Mouse (Mus musculus): ENCODE measurements at regions not wholly inside any gene's neighbourhood (a gene's known extent, or its start where the extent isn't known, plus 50 kb on each side); places are given as distances from the start of the nearest gene placed in this dataset.
A peak's percentile ranks its signal among the peaks of the same experiment; 100 is the strongest.

- no peak overlapping the region for H3K4me3 ChIP-seq (ENCODE audit: low read depth, low read length)
- WGBS, result 69% methylated on average over 1 of the region's 1 CpGs
- ATAC-seq (ENCODE audit: low FRiP score, low TSS enrichment) (no peak), DNase-seq (ENCODE audit: low spot score) (no peak)
- no peak for TF ChIP-seq EP300 (optimal IDR thresholded peaks at IDR 0.05)
- TF ChIP-seq CTCF (IDR thresholded peaks at IDR 0.05; ENCODE audit: low read depth), result no peak
- no peak overlapping the region for H3K4me2 ChIP-seq (replicated peaks; ENCODE audit: low read depth)
- no peaks in the 10 kb centered on the region for H3K9me3 ChIP-seq (ENCODE audit: control insufficient read depth, low read length)
- no peak overlapping the region for H3K9ac ChIP-seq (ENCODE audit: low read length)
- H3K36me3 ChIP-seq (ENCODE audit: control insufficient read depth, insufficient read depth, low read length), result no peaks in the 10 kb centered on the region
- H3K27ac ChIP-seq (replicated peaks), result no peak overlapping the region
- no peaks in the 10 kb centered on the region for H3K27me3 ChIP-seq (ENCODE audit: control insufficient read depth, insufficient read depth, low read length)
- no peaks in the 10 kb centered on the region for H3K4me1 ChIP-seq (replicated peaks; ENCODE audit: control insufficient read depth, insufficient read depth)
Measured at GRCm38 (mm10) chr3:111371259-111371658, 1120.5 kb upstream of the Prmt6 start.

- H3K4me1 ChIP-seq (replicated peaks; ENCODE audit: control insufficient read depth, insufficient read depth), result no peaks in the 10 kb centered on the region
- no peak overlapping the region for H3K9ac ChIP-seq (ENCODE audit: low read length)
- ATAC-seq (ENCODE audit: low FRiP score, low TSS enrichment), result no peak
- H3K36me3 ChIP-seq (ENCODE audit: control insufficient read depth, insufficient read depth, low read length), result no peaks in the 10 kb centered on the region
- no peaks in the 10 kb centered on the region for H3K9me3 ChIP-seq (ENCODE audit: control insufficient read depth, low read length)
- H3K4me2 ChIP-seq (replicated peaks; ENCODE audit: low read depth), result no peak overlapping the region
- WGBS, result 27% methylated on average over 2 of the region's 2 CpGs
- DNase-seq (ENCODE audit: low spot score), result no peak
- H3K4me3 ChIP-seq (ENCODE audit: low read depth, low read length), result no peak overlapping the region
- H3K27ac ChIP-seq (replicated peaks), result no peak overlapping the region
- TF ChIP-seq EP300 (optimal IDR thresholded peaks at IDR 0.05) (no peak), CTCF (IDR thresholded peaks at IDR 0.05; ENCODE audit: low read depth) (peak; percentile 38)
- H3K27me3 ChIP-seq (ENCODE audit: control insufficient read depth, insufficient read depth, low read length), result no peaks in the 10 kb centered on the region
Measured at GRCm38 (mm10) chr3:111338247-111338646, 1087.4 kb upstream of the Prmt6 start.

- 88% methylated on average over 2 of the region's 2 CpGs for WGBS
Measured at GRCm38 (mm10) chr3:111291018-111291538, 1040.3 kb upstream of the Prmt6 start.

DNA sequence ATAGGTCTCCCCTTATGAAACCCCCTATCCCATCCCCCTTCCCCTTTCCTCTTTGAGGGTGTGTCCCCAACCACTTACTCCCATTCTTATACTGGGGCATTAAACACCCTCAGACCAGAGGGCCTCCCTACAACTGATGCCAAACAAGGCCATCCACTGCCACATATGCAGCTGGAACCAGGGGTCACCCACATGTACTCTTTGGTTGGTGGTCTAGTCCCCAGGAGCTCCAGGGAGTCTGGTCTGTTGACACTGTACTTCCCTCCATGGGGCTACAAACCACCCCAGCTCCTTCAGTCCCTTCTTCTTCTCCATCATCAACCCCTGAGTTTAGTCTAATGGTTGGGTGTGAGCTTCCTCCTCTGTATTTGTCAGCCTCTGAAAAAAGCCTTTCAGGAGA is 1030.8 kb upstream of the Prmt6 start:
- H3K27me3 ChIP-seq (ENCODE audit: control insufficient read depth, insufficient read depth, low read length), result no peaks in the 10 kb centered on the region
- no peaks in the 10 kb centered on the region for H3K9me3 ChIP-seq (ENCODE audit: control insufficient read depth, low read length)
- no peak overlapping the region for H3K4me3 ChIP-seq (ENCODE audit: low read depth, low read length)
- H3K9ac ChIP-seq (ENCODE audit: low read length), result no peak overlapping the region
- TF ChIP-seq CTCF (IDR thresholded peaks at IDR 0.05; ENCODE audit: low read depth) (no peak), EP300 (optimal IDR thresholded peaks at IDR 0.05) (no peak)
- H3K36me3 ChIP-seq (ENCODE audit: control insufficient read depth, insufficient read depth, low read length), result no peaks in the 10 kb centered on the region
- H3K27ac ChIP-seq (replicated peaks), result no peak overlapping the region
- ATAC-seq (ENCODE audit: low FRiP score, low TSS enrichment) (no peak), DNase-seq (ENCODE audit: low spot score) (no peak)
- no peak overlapping the region for H3K4me2 ChIP-seq (replicated peaks; ENCODE audit: low read depth)
- H3K4me1 ChIP-seq (replicated peaks; ENCODE audit: control insufficient read depth, insufficient read depth), result no peaks in the 10 kb centered on the region

More at GRCm38 (mm10) chr3:111291018-111291538, 1040.3 kb upstream of the Prmt6 start:
- Histone ChIP-seq H3K36me3 (ENCODE audit: control insufficient read depth, insufficient read depth, low read length) (no peaks in the 10 kb centered on the region), H3K27me3 (ENCODE audit: control insufficient read depth, insufficient read depth, low read length) (no peaks in the 10 kb centered on the region), H3K4me3 (ENCODE audit: low read depth, low read length) (no peak overlapping the region), H3K27ac (replicated peaks) (no peak overlapping the region), H3K9me3 (ENCODE audit: control insufficient read depth, low read length) (no peaks in the 10 kb centered on the region), H3K9ac (ENCODE audit: low read length) (no peak overlapping the region), H3K4me2 (replicated peaks; ENCODE audit: low read depth) (no peak overlapping the region), H3K4me1 (replicated peaks; ENCODE audit: control insufficient read depth, insufficient read depth) (no peaks in the 10 kb centered on the region)
- DNase-seq (ENCODE audit: low spot score) (no peak), ATAC-seq (ENCODE audit: low FRiP score, low TSS enrichment) (no peak)
- no peak for TF ChIP-seq CTCF (IDR thresholded peaks at IDR 0.05; ENCODE audit: low read depth)

Data from stomach, postnatal 0 days (tissue).